Mouse (Mus musculus): ENCODE results near the gene Zfp958. TPM values are rescaled to one million over a fixed set of nuclear protein-coding genes. Genes with fewer than 3 reads are reported as not detected.

Gene Zfp958
- 16.1 and 16.7 TPM in 2 replicates for total RNA-seq (2012; rRNA removed)

DNA sequence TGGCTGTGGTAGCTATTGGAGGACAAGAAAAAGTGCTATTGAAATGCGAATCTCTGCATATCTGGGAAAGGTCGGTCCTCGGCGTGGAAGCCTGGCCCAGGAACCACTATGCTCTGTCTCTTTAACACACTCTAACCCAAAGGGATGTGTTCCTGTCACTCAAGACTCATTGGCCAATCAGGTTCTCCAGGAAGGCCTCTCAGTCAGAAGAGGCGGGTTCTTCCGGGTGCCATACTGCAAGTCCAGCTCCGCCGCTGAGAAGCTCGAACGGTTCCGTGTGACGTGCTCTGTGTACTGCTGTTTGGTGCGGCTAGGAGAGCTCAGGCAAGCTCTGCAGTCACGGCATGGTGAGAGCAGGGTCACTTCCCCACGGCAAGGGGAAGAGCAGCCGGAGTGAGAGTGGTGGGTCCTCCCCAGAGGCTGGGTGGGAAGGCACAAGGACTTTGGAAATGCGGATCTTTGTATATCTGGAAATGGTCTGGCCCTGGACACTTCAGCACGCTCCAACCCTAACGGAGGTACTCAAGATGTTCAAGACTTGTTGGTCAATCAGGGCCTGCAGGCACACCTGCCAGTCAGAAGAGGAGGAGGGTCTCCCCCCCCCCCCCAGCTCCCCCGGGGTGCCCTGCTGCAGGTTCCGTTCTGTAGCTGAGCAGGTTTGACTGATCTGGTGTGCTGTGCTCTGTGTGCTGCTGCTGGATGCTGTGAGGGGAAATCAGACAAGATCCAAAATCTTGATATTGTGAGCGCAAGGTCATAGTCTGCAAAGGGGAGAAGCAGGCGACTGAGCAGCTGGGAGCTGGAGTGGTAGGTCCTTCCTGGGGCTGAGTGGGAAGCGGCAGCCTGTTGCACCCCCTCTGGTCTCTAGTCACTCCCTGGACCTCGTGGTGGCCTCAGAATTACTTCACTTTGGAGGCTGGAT lies at the start of gene Zfp958:
Zfp958 (plus strand) TSS at position 236 of the 922 bp plus-strand sequence.
- no peaks in the 10 kb centered on the region for H3K9me3 ChIP-seq (ENCODE audit: control insufficient read depth, insufficient read depth, low read depth, low read length)
- TF ChIP-seq HCFC1 (IDR thresholded peaks at IDR 0.05; ENCODE audit: borderline replicate concordance, insufficient read depth, low read length) (no peak), ZNF384 (IDR thresholded peaks at IDR 0.05; ENCODE audit: low read depth, low read length) (no peak), ZC3H11A (IDR thresholded peaks at IDR 0.05; ENCODE audit: borderline replicate concordance, low read depth, low read length) (no peak), MAFK (IDR thresholded peaks at IDR 0.05; ENCODE audit: insufficient read depth, low read depth, low read length) (no peak), CHD2 (IDR thresholded peaks at IDR 0.05; ENCODE audit: low read depth, low read length) (peak; percentile 79)
- peaks cover 4% of the 10 kb centered on the region for H3K36me3 ChIP-seq (ENCODE audit: control insufficient read depth, insufficient read depth, low read length, poor library complexity, severe bottlenecking)
- peaks cover 0 to 4% of the 10 kb centered on the region in 2 experiments; a peak in 2 of 4 replicates for H3K4me1 ChIP-seq (ENCODE audit: control insufficient read depth in 2 of 2, insufficient read depth in 2 of 2, low read length in 2 of 2, poor library complexity in 1 of 2)
- peak; percentile 91 for DNase-seq (ENCODE audit: low read depth, low spot score)
- H3K27ac ChIP-seq (ENCODE audit: insufficient read depth, low read depth, low read length, poor library complexity, severe bottlenecking): peak within 1 kb of the TSS; percentile 75
- H3K9ac ChIP-seq (ENCODE audit: insufficient read depth, low read depth, low read length, poor library complexity, severe bottlenecking): peak within 1 kb of the TSS; percentile 94
- peak within 1 kb of the TSS; percentile 87 to 93 for H3K4me3 ChIP-seq (ENCODE audit: insufficient read depth in 1 of 2, low read depth in 1 of 2, low read length in 2 of 2, poor library complexity in 1 of 2, severe bottlenecking in 1 of 2)
- in situ Hi-C loops (cut with MboI; ENCODE audit: low sequenced_read_pairs in 2 of 2, unreplicated experiment in 2 of 2): no loop called here

DNA sequence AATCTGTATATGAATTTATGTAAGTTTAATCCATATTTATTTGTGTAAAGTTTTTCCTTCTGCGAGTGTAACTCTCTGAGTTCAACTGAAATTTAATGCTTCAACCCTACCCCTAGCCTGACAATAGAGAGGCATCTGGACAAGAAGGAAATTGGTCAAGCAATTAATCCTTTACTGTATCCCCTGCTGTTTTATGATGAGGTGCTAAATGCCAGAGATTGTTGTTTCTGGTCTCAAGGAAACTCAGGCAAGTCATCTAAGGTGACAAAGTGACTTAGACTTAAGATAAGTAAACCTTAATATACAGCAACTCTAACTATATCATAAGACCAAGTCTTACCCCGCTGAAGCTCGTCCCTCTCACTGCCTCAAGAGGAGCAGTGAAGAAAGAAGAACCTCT lies 31.0 kb upstream of the Zfp958 start:
- in situ Hi-C loops (cut with MboI; ENCODE audit: low sequenced_read_pairs in 2 of 2, unreplicated experiment in 2 of 2): no loop called here
- no peaks in the 10 kb centered on the region for H3K36me3 ChIP-seq (ENCODE audit: control insufficient read depth, insufficient read depth, low read length, poor library complexity, severe bottlenecking)
- TF ChIP-seq HCFC1 (IDR thresholded peaks at IDR 0.05; ENCODE audit: borderline replicate concordance, insufficient read depth, low read length) (no peak), ZNF384 (IDR thresholded peaks at IDR 0.05; ENCODE audit: low read depth, low read length) (no peak), MAFK (IDR thresholded peaks at IDR 0.05; ENCODE audit: insufficient read depth, low read depth, low read length) (no peak), CHD2 (IDR thresholded peaks at IDR 0.05; ENCODE audit: low read depth, low read length) (no peak), ZC3H11A (IDR thresholded peaks at IDR 0.05; ENCODE audit: borderline replicate concordance, low read depth, low read length) (no peak)
- no peak overlapping the region for H3K4me3 ChIP-seq (ENCODE audit: insufficient read depth in 1 of 2, low read depth in 1 of 2, low read length in 2 of 2, poor library complexity in 1 of 2, severe bottlenecking in 1 of 2)
- H3K9me3 ChIP-seq (ENCODE audit: control insufficient read depth, insufficient read depth, low read depth, low read length): no peaks in the 10 kb centered on the region
- H3K4me1 ChIP-seq (ENCODE audit: control insufficient read depth in 2 of 2, insufficient read depth in 2 of 2, low read length in 2 of 2, poor library complexity in 1 of 2): no peaks in the 10 kb centered on the region
- DNase-seq (ENCODE audit: low read depth, low spot score): no peak
- H3K9ac ChIP-seq (ENCODE audit: insufficient read depth, low read depth, low read length, poor library complexity, severe bottlenecking): no peak overlapping the region
- no peak overlapping the region for H3K27ac ChIP-seq (ENCODE audit: insufficient read depth, low read depth, low read length, poor library complexity, severe bottlenecking)

DNA sequence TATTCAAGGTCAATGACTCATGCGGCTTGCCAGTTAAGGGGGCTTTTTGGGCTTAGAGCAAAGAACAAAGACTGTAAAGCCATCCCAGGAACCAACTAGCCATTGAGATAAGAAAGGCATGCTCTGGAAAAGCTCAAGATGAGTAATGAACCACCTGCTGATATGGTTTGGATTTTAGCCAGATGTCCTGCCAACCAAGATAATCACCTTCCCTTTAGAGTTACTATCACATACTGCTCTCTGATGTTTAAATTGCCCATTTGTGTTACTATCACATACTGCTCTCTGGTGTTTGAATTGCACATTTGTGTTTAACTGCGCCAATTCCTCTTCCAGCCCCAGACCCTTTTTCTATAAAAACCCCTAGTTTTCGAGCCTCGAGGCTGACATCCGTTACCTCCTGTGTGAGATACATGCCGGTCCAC lies 30.2 kb upstream of the Zfp958 start:
- Histone ChIP-seq H3K36me3 (ENCODE audit: control insufficient read depth, insufficient read depth, low read length, poor library complexity, severe bottlenecking) (no peaks in the 10 kb centered on the region), H3K4me3 (ENCODE audit: insufficient read depth in 1 of 2, low read depth in 1 of 2, low read length in 2 of 2, poor library complexity in 1 of 2, severe bottlenecking in 1 of 2) (no peak overlapping the region), H3K4me1 (ENCODE audit: control insufficient read depth in 2 of 2, insufficient read depth in 2 of 2, low read length in 2 of 2, poor library complexity in 1 of 2) (no peaks in the 10 kb centered on the region), H3K27ac (ENCODE audit: insufficient read depth, low read depth, low read length, poor library complexity, severe bottlenecking) (no peak overlapping the region), H3K9ac (ENCODE audit: insufficient read depth, low read depth, low read length, poor library complexity, severe bottlenecking) (no peak overlapping the region), H3K9me3 (ENCODE audit: control insufficient read depth, insufficient read depth, low read depth, low read length) (no peaks in the 10 kb centered on the region)
- in situ Hi-C loops (cut with MboI; ENCODE audit: low sequenced_read_pairs in 2 of 2, unreplicated experiment in 2 of 2): no loop called here
- no peak for DNase-seq (ENCODE audit: low read depth, low spot score)
- TF ChIP-seq HCFC1 (IDR thresholded peaks at IDR 0.05; ENCODE audit: borderline replicate concordance, insufficient read depth, low read length) (no peak), CHD2 (IDR thresholded peaks at IDR 0.05; ENCODE audit: low read depth, low read length) (no peak), ZC3H11A (IDR thresholded peaks at IDR 0.05; ENCODE audit: borderline replicate concordance, low read depth, low read length) (no peak), ZNF384 (IDR thresholded peaks at IDR 0.05; ENCODE audit: low read depth, low read length) (no peak), MAFK (IDR thresholded peaks at IDR 0.05; ENCODE audit: insufficient read depth, low read depth, low read length) (no peak)

DNA sequence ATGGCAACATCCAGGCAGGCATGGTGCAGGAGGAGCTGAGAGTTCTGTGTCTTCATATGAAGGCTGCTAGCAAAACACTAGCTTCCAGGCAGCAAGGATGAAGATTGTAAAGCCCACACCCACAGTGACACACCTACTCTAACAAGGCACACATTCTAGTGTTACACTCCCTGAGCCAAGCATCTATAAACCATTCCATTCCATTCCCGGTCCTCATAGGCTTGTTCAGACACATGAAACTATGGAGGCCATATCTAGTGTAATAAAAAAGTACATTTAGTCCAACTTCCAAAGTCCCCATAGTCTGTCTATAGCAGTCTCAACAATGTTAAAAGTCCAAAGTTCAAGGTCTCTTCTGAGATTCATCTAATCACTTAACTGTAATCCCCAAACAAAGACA lies 28.3 kb upstream of the Zfp958 start:
- no peak overlapping the region for H3K9ac ChIP-seq (ENCODE audit: insufficient read depth, low read depth, low read length, poor library complexity, severe bottlenecking)
- H3K4me1 ChIP-seq (ENCODE audit: control insufficient read depth in 2 of 2, insufficient read depth in 2 of 2, low read length in 2 of 2, poor library complexity in 1 of 2): no peaks in the 10 kb centered on the region
- no peak overlapping the region for H3K27ac ChIP-seq (ENCODE audit: insufficient read depth, low read depth, low read length, poor library complexity, severe bottlenecking)
- no peaks in the 10 kb centered on the region for H3K9me3 ChIP-seq (ENCODE audit: control insufficient read depth, insufficient read depth, low read depth, low read length)
- in situ Hi-C loops (cut with MboI; ENCODE audit: low sequenced_read_pairs in 2 of 2, unreplicated experiment in 2 of 2): no loop called here
- DNase-seq (ENCODE audit: low read depth, low spot score): no peak
- no peak overlapping the region for H3K4me3 ChIP-seq (ENCODE audit: insufficient read depth in 1 of 2, low read depth in 1 of 2, low read length in 2 of 2, poor library complexity in 1 of 2, severe bottlenecking in 1 of 2)
- H3K36me3 ChIP-seq (ENCODE audit: control insufficient read depth, insufficient read depth, low read length, poor library complexity, severe bottlenecking): no peaks in the 10 kb centered on the region
- no peak for TF ChIP-seq CHD2 (IDR thresholded peaks at IDR 0.05; ENCODE audit: low read depth, low read length)
- TF ChIP-seq MAFK (IDR thresholded peaks at IDR 0.05; ENCODE audit: insufficient read depth, low read depth, low read length): no peak
- TF ChIP-seq ZNF384 (IDR thresholded peaks at IDR 0.05; ENCODE audit: low read depth, low read length): no peak
- TF ChIP-seq ZC3H11A (IDR thresholded peaks at IDR 0.05; ENCODE audit: borderline replicate concordance, low read depth, low read length): no peak
- no peak for TF ChIP-seq HCFC1 (IDR thresholded peaks at IDR 0.05; ENCODE audit: borderline replicate concordance, insufficient read depth, low read length)
